28 mouse cellular contexts compared by ENCODE assay signal in genomic region chr9:44347166-44347565, GRCm38 (mm10). TPM values are rescaled to one million over a fixed set of nuclear protein-coding genes. Genes with fewer than 3 reads are reported as not detected.
DNase-seq lines count a peak whose midpoint lies in the region; ATAC-seq and TF ChIP-seq lines count a peak whose summit lies in the region.
"Had no signal": no experiment of that assay in that cellular context is flagged by ENCODE, and none has a peak within 500 bp of the region (broad histone marks: within the 10 kb centered on the region; RNA-seq: fewer than 3 reads in every experiment).

No protein-coding gene starts in this region.

- peaks cover 19% of the 10 kb centered on the region for H3K4me1 ChIP-seq in liver, adult 2 months (ENCODE audit: control insufficient read depth, insufficient read depth, low read length)
- 0 out of 2 replicates have a peak, but pooled peaks cover 4% of the 10 kb centered on the region for H3K4me1 ChIP-seq in liver, postnatal 0 days (ENCODE audit: insufficient read depth)
- peaks cover 69% of the 10 kb centered on the region for H3K4me1 ChIP-seq in E14TG2a.4 (replicated peaks; ENCODE audit: low read depth, low read length)
- H3K4me1 ChIP-seq in ES-E14 (ENCODE audit: control insufficient read depth in 2 of 2, insufficient read depth in 2 of 2, low read length in 2 of 2, poor library complexity in 1 of 2): peaks cover 2 to 19% of the 10 kb centered on the region in 2 experiments; a peak in 3 of 4 replicates
- H3K4me1 ChIP-seq in forebrain, embryonic 11.5 days (replicated peaks; ENCODE audit: control insufficient read depth, insufficient read depth, low read length): peaks cover 8% of the 10 kb centered on the region; the same call in 1 of the 2 replicates

- ATAC-seq in liver, postnatal 0 days: no peak
- no peak for ATAC-seq in forebrain, embryonic 11.5 days (replicated peaks; ENCODE audit: low FRiP score)
- ATAC-seq: forebrain, embryonic 13.5 days; forebrain, embryonic 16.5 days; hindbrain, postnatal 0 days; inflammation-experienced regulatory T-cells, adult 6 months; Patski had no signal

- WGBS in liver, adult 2 months: 48% methylated on average over 9 of the region's 9 CpGs
- WGBS in liver, postnatal 0 days (ENCODE audit: insufficient replicate concordance): 93% methylated on average over 9 of the region's 9 CpGs
- 95% methylated on average over 9 of the region's 9 CpGs for WGBS in forebrain, embryonic 11.5 days

- no peak for TF ChIP-seq CTCF in liver, adult 2 months (IDR thresholded peaks at IDR 0.05; ENCODE audit: low read depth, low read length)
- TF ChIP-seq CTCF in liver, postnatal 0 days (IDR thresholded peaks at IDR 0.05; ENCODE audit: low read depth): no peak
- TF ChIP-seq CTCF in E14TG2a.4 (conservative IDR thresholded peaks at IDR 0.05; ENCODE audit: low read length): no peak

- no peaks in the 10 kb centered on the region for H3K9me3 ChIP-seq in liver, postnatal 0 days (ENCODE audit: low read length)
- no peaks in the 10 kb centered on the region for H3K9me3 ChIP-seq in E14TG2a.4 (ENCODE audit: low read length)
- no peaks in the 10 kb centered on the region for H3K9me3 ChIP-seq in ES-E14 (ENCODE audit: control insufficient read depth, insufficient read depth, low read depth, low read length)
- no peaks in the 10 kb centered on the region; the same call in 1 of the 2 replicates for H3K9me3 ChIP-seq in forebrain, embryonic 11.5 days (ENCODE audit: control insufficient read depth, low read length)
- H3K9me3 ChIP-seq: embryonic facial prominence, embryonic 12.5 days; embryonic facial prominence, embryonic 15.5 days; forebrain, embryonic 13.5 days; G1E; hindbrain, embryonic 10.5 days had no signal

- no peak for TF ChIP-seq EP300 in liver, postnatal 0 days (IDR thresholded peaks at IDR 0.05; ENCODE audit: low read depth)

- peak overlapping the region; percentile 75 for H3K27ac ChIP-seq in liver, adult 2 months (replicated peaks; ENCODE audit: insufficient read depth, low read depth, low read length)
- no peak overlapping the region for H3K27ac ChIP-seq in liver, postnatal 0 days (ENCODE audit: low read depth)
- peak overlapping the region; percentile 52; the same call in 1 of the 2 replicates for H3K27ac ChIP-seq in ES-E14 (ENCODE audit: insufficient read depth, low read depth, low read length, poor library complexity, severe bottlenecking)
- no peak overlapping the region for H3K27ac ChIP-seq in forebrain, embryonic 11.5 days (ENCODE audit: low read depth, low read length)
- H3K27ac ChIP-seq: embryonic facial prominence, embryonic 12.5 days; embryonic facial prominence, embryonic 15.5 days; forebrain, embryonic 13.5 days; hindbrain, embryonic 10.5 days; hindbrain, embryonic 14.5 days; hindbrain, postnatal 0 days had no signal

- peak; percentile 93 for DNase-seq in liver, adult 2 months (ENCODE audit: extremely low read depth, low read depth, low spot score)
- no peak for DNase-seq in liver, postnatal 0 days
- no peak for DNase-seq in ES-E14 (ENCODE audit: low read depth, low spot score)
- DNase-seq in yolk sac, embryonic 10.5 days (ENCODE audit: low spot score): peak; percentile 51
- DNase-seq in heart, postnatal 4 days: no peak
- no peak for DNase-seq in forebrain, embryonic 11.5 days (ENCODE audit: low spot score)
- DNase-seq: adrenal gland, adult 2 months; adrenal gland, postnatal 14 days; B cell, adult 2 months; cerebellum, adult 11 months; cerebellum, adult 2 months; cerebellum, adult 9-11 months; cerebellum, postnatal 25 days; gastrocnemius, postnatal 10 days; gastrocnemius, postnatal 36 days had no signal

- peak overlapping the region; percentile 21; the same call in 1 of the 2 replicates for H3K4me3 ChIP-seq in liver, adult 2 months (ENCODE audit: insufficient read depth, low read depth, low read length)
- H3K4me3 ChIP-seq in liver, postnatal 0 days (ENCODE audit: low read depth, low read length): no peak overlapping the region
- H3K4me3 ChIP-seq in E14TG2a.4 (replicated peaks; ENCODE audit: low read length): 0 out of 2 replicates have a peak overlapping the region, but pooled peaks have one; percentile 10
- no peak overlapping the region for H3K4me3 ChIP-seq in ES-E14 (ENCODE audit: insufficient read depth in 1 of 2, low read depth in 1 of 2, low read length in 2 of 2, poor library complexity in 1 of 2, severe bottlenecking in 1 of 2)
- H3K4me3 ChIP-seq in forebrain, embryonic 11.5 days (ENCODE audit: low read depth, low read length): no peak overlapping the region
- H3K4me3 ChIP-seq: embryonic facial prominence, embryonic 12.5 days; embryonic facial prominence, embryonic 15.5 days; forebrain, embryonic 13.5 days; hindbrain, embryonic 10.5 days had no signal

- in situ Hi-C loops in ES-E14 (cut with MboI; ENCODE audit: low sequenced_read_pairs in 2 of 2, unreplicated experiment in 2 of 2): no loop called here

- H3K27me3 ChIP-seq in liver, adult 2 months (ENCODE audit: control insufficient read depth, insufficient read depth, low read length): no peaks in the 10 kb centered on the region
- no peaks in the 10 kb centered on the region for H3K27me3 ChIP-seq in liver, postnatal 0 days (ENCODE audit: insufficient read depth, low read length)
- no peaks in the 10 kb centered on the region for H3K27me3 ChIP-seq in E14TG2a.4 (ENCODE audit: insufficient read depth, low read length)
- H3K27me3 ChIP-seq in forebrain, embryonic 11.5 days (ENCODE audit: control insufficient read depth, insufficient read depth, low read length): no peaks in the 10 kb centered on the region
- H3K27me3 ChIP-seq: CH12.LX; embryonic facial prominence, embryonic 12.5 days; embryonic facial prominence, embryonic 15.5 days; forebrain, embryonic 13.5 days; Patski had no signal

- H3K9ac ChIP-seq in liver, adult 2 months (ENCODE audit: low read depth, low read length): peak overlapping the region; percentile 39; the same call in 1 of the 2 replicates
- H3K9ac ChIP-seq in liver, postnatal 0 days (replicated peaks): no peak overlapping the region
- H3K9ac ChIP-seq in ES-E14 (ENCODE audit: insufficient read depth, low read depth, low read length, poor library complexity, severe bottlenecking): no peak overlapping the region
- no peak overlapping the region for H3K9ac ChIP-seq in forebrain, embryonic 11.5 days (ENCODE audit: low read length)
- H3K9ac ChIP-seq: embryonic facial prominence, embryonic 12.5 days; embryonic facial prominence, embryonic 15.5 days; forebrain, embryonic 13.5 days; hindbrain, embryonic 14.5 days had no signal

- H3K79me2 ChIP-seq in liver, adult 2 months (ENCODE audit: control insufficient read depth, insufficient read depth, low read length): peaks cover 10% of the 10 kb centered on the region; the same call in 1 of the 2 replicates

- H3K36me3 ChIP-seq in liver, adult 2 months (ENCODE audit: control insufficient read depth, insufficient read depth, low read length): peaks cover 24% of the 10 kb centered on the region
- H3K36me3 ChIP-seq in liver, postnatal 0 days (replicated peaks; ENCODE audit: insufficient read depth, low read length): peaks cover 42% of the 10 kb centered on the region
- H3K36me3 ChIP-seq in E14TG2a.4 (ENCODE audit: insufficient read depth, low read length): peaks cover 54% of the 10 kb centered on the region
- H3K36me3 ChIP-seq in ES-E14 (ENCODE audit: control insufficient read depth, insufficient read depth, low read length, poor library complexity, severe bottlenecking): peaks cover 10% of the 10 kb centered on the region; the same call in 1 of the 2 replicates
- H3K36me3 ChIP-seq in forebrain, embryonic 11.5 days (ENCODE audit: control insufficient read depth, insufficient read depth, low read length): peaks cover 15% of the 10 kb centered on the region; the same call in 1 of the 2 replicates

- H3K4me2 ChIP-seq in liver, postnatal 0 days (ENCODE audit: low read depth, low read length): no peak overlapping the region
- H3K4me2 ChIP-seq in forebrain, embryonic 11.5 days (ENCODE audit: low read depth, low read length, severe bottlenecking): no peak overlapping the region
- H3K4me2 ChIP-seq: embryonic facial prominence, embryonic 12.5 days; embryonic facial prominence, embryonic 15.5 days; forebrain, embryonic 13.5 days; heart, embryonic 11.5 days; hindbrain, embryonic 14.5 days had no signal

- no peak for TF ChIP-seq POLR2A in liver, adult 2 months (IDR thresholded peaks at IDR 0.05; ENCODE audit: extremely low read depth, insufficient read depth, low read length)

RNA-seq across cellular contexts. Expression of gene Hmbs, which starts 3.1 kb away (rescaled TPM):
- total RNA-seq in liver, adult 2 months (2014; rRNA removed): 61.3 and 67.7 TPM in 2 replicates
- 58.8 and 61.4 TPM in 2 replicates for polyA plus RNA-seq in liver, adult 2 months (2012; rRNA removed)
- 517 and 539 TPM in 2 replicates for polyA plus RNA-seq in liver, postnatal 0 days (2015; fragmentation: Nextera tagmentation; extraction: Ambion mirVana)
- 69.9 and 71.3 TPM in 2 replicates for total RNA-seq in ES-E14 (2012; rRNA removed)
- total RNA-seq in heart, postnatal 4 days (2021): 10 to 100 TPM; 54.0 to 60.6 TPM
- 155 and 166 TPM in 2 replicates for polyA plus RNA-seq in forebrain, embryonic 11.5 days (2014; fragmentation: Nextera tagmentation; extraction: Ambion mirVana)

RNA-seq across cellular contexts. Expression of gene H2afx, which starts 12.7 kb away (rescaled TPM):
- total RNA-seq in liver, adult 2 months (2014; rRNA removed): 5.6 and 11.2 TPM in 2 replicates
- 22.5 and 23.6 TPM in 2 replicates for polyA plus RNA-seq in liver, adult 2 months (2012; rRNA removed)
- 152 and 164 TPM in 2 replicates for polyA plus RNA-seq in liver, postnatal 0 days (2015; fragmentation: Nextera tagmentation; extraction: Ambion mirVana)
- 967 and 1,137 TPM in 2 replicates for total RNA-seq in ES-E14 (2012; rRNA removed)
- 100 to 1,000 TPM; 157 to 164 TPM for total RNA-seq in heart, postnatal 4 days (2021)
- 463 and 498 TPM in 2 replicates for polyA plus RNA-seq in forebrain, embryonic 11.5 days (2014; fragmentation: Nextera tagmentation; extraction: Ambion mirVana)

RNA-seq across cellular contexts. Expression of gene Vps11, which starts 14.3 kb away (rescaled TPM):
- 14.5 and 22.0 TPM in 2 replicates for total RNA-seq in liver, adult 2 months (2014; rRNA removed)
- 15.9 and 17.0 TPM in 2 replicates for polyA plus RNA-seq in liver, adult 2 months (2012; rRNA removed)
- polyA plus RNA-seq in liver, postnatal 0 days (2015; fragmentation: Nextera tagmentation; extraction: Ambion mirVana): 12.1 and 13.3 TPM in 2 replicates
- 35.0 and 35.8 TPM in 2 replicates for total RNA-seq in ES-E14 (2012; rRNA removed)
- total RNA-seq in heart, postnatal 4 days (2021): 10 to 100 TPM; 20.9 to 21.6 TPM
- 32.2 and 35.7 TPM in 2 replicates for polyA plus RNA-seq in forebrain, embryonic 11.5 days (2014; fragmentation: Nextera tagmentation; extraction: Ambion mirVana)

RNA-seq across cellular contexts. Expression of gene Dpagt1, which starts 21.3 kb away (rescaled TPM):
- total RNA-seq in liver, adult 2 months (2014; rRNA removed): 8.7 and 13.1 TPM in 2 replicates
- 57.4 and 71.7 TPM in 2 replicates for polyA plus RNA-seq in liver, adult 2 months (2012; rRNA removed)
- 19.0 and 19.4 TPM in 2 replicates for polyA plus RNA-seq in liver, postnatal 0 days (2015; fragmentation: Nextera tagmentation; extraction: Ambion mirVana)
- total RNA-seq in ES-E14 (2012; rRNA removed): 16.3 and 17.9 TPM in 2 replicates
- total RNA-seq in heart, postnatal 4 days (2021): 10 to 100 TPM; 24.1 to 25.0 TPM
- polyA plus RNA-seq in forebrain, embryonic 11.5 days (2014; fragmentation: Nextera tagmentation; extraction: Ambion mirVana): 47.7 and 49.1 TPM in 2 replicates

RNA-seq across cellular contexts. Expression of gene C2cd2l, which starts 27.1 kb away (rescaled TPM):
- 5.2 and 7.9 TPM in 2 replicates for total RNA-seq in liver, adult 2 months (2014; rRNA removed)
- 60.1 and 60.9 TPM in 2 replicates for polyA plus RNA-seq in liver, adult 2 months (2012; rRNA removed)
- polyA plus RNA-seq in liver, postnatal 0 days (2015; fragmentation: Nextera tagmentation; extraction: Ambion mirVana): 10.1 and 11.4 TPM in 2 replicates
- 9.0 and 13.9 TPM in 2 replicates for total RNA-seq in ES-E14 (2012; rRNA removed)
- 10 to 100 TPM; 16.3 to 16.5 TPM for total RNA-seq in heart, postnatal 4 days (2021)
- polyA plus RNA-seq in forebrain, embryonic 11.5 days (2014; fragmentation: Nextera tagmentation; extraction: Ambion mirVana): 12.2 and 13.7 TPM in 2 replicates

Comparison
In these comparisons a context has a peak if more than half of its experiments do, and no peak if none do; other contexts are left out.
1. DNase-seq: peak in liver, adult 2 months (single experiment) and yolk sac, embryonic 10.5 days (single experiment); none in liver, postnatal 0 days (single experiment), ES-E14 (single experiment), heart, postnatal 4 days (single experiment) and forebrain, embryonic 11.5 days (single experiment).
2. H3K27ac ChIP-seq: peak in liver, adult 2 months (single experiment) and ES-E14 (single experiment); none in liver, postnatal 0 days (single experiment) and forebrain, embryonic 11.5 days (single experiment).
3. H3K4me3 ChIP-seq: peak in liver, adult 2 months (single experiment) and E14TG2a.4 (single experiment); none in liver, postnatal 0 days (single experiment), ES-E14 (0 of 2) and forebrain, embryonic 11.5 days (single experiment).
4. RNA of gene H2afx, which starts 12.7 kb away (total RNA-seq): 967 to 1,137 TPM in ES-E14 and 157 to 164 TPM in heart, postnatal 4 days; 5.6 to 11.2 TPM in liver, adult 2 months; every median in the first group is over 10 times any median in the second.